Mouse (Mus musculus): ENCODE measurements around the gene Dennd1a.

- no peak for TF ChIP-seq CTCF (IDR thresholded peaks at IDR 0.05; ENCODE audit: control insufficient read depth, insufficient read depth, insufficient read length)
- TF ChIP-seq CEBPB (IDR thresholded peaks at IDR 0.05; ENCODE audit: low read depth) = no peak
- TF ChIP-seq MYOD1 (IDR thresholded peaks at IDR 0.05; ENCODE audit: control insufficient read depth, insufficient read length, low read depth) = no peak
- TF ChIP-seq MAX (IDR thresholded peaks at IDR 0.05) = no peak
- TF ChIP-seq FOSL1 (IDR thresholded peaks at IDR 0.05; ENCODE audit: insufficient read depth, low read length, poor library complexity, severe bottlenecking) = no peak
- TF ChIP-seq MYOG (IDR thresholded peaks at IDR 0.05; ENCODE audit: control insufficient read depth, extremely low read depth, insufficient read length) = no peak
- TF ChIP-seq USF1 (IDR thresholded peaks at IDR 0.05; ENCODE audit: low read depth) = no peak
Observed at GRCm38 (mm10) chr2:38003183-38003680, 284.0 kb downstream of the Dennd1a start.

All from C2C12 (cell line).